Mouse (Mus musculus): ENCODE measurements around the gene Lipa.

Gene Lipa

DNA sequence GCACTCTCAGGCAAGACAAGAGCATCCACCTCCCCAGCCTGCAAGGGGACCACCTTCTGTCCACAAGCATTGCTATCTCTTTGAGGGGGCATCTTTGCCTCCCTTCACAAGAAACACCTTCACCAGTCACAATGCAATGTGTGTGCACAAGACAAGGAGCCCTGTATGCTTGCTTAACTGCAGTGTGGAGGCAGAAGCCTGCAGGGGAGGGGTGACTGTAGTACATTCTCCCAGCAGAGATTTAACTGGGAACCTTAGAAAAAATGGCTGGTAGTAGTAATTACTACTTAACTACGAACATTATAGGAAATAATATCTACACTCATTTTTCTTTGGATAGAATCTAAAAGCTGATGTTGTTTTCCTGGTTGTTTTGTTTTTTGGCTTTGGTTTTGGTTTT is 5.3 kb downstream of the Lipa start:
- no peak for DNase-seq

DNA sequence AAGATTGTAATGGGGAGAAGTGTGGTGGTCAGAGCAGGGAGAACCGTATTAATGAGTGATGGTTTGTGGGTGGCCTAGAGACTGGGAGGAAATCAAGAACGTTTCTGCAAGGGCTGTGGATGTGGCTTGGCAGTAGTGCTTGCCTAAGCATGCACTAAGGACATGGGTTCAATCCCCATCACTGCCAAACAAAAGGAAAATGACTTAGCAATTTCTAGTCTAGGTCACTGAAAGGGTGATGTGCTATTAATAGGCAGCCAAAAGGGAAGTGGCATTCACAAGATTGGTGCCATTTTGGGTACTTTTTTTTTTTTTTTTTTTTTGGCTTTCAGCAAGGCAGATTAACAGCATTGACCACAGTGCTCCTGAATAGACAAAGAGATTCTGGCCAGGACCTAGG is 5.9 kb downstream of the Lipa start:
- DNase-seq, result no peak

DNA sequence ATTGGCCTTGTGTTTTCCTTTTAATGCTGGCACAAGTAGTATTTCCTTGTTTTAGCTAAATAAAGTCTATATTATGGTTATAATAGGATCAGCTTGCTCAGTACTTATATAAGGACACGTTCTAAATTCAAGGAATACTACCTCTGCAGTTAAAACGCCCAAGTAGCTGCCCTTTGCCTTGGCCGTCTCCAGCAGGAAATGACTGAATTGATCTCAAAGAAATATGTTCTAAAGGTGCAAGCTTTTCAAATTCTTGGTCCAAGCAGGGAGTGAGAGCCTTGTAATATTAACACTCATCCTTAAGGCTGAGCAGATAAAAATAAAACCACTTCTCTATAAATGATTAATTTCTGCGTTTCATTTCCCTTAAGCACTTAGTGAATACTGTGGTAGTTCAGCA is 7.2 kb downstream of the Lipa start:
- DNase-seq, result no peak

- DNase-seq, result no peak
Measured at GRCm38 (mm10) chr19:34519646-34520045, 7.6 kb downstream of the Lipa start.

DNA sequence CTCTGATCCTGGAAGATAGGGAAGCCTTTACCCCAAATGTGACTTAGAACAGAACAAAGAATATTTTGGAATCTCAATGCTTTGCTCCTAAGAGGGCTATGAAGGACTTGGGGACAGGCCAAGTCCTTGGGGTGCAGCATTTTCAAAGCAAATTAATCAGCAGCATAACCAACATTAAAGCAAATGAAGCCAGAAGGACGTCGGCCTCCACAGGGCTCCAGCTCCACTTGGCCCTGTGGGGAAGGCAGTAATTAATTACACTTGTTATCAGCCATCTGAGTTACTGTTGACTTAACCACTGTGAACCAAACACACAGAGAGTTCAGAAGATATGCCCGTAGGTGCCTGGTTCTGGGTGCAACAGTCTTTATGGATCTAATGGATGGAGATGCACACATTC is 8.5 kb downstream of the Lipa start:
- DNase-seq, result no peak

DNA sequence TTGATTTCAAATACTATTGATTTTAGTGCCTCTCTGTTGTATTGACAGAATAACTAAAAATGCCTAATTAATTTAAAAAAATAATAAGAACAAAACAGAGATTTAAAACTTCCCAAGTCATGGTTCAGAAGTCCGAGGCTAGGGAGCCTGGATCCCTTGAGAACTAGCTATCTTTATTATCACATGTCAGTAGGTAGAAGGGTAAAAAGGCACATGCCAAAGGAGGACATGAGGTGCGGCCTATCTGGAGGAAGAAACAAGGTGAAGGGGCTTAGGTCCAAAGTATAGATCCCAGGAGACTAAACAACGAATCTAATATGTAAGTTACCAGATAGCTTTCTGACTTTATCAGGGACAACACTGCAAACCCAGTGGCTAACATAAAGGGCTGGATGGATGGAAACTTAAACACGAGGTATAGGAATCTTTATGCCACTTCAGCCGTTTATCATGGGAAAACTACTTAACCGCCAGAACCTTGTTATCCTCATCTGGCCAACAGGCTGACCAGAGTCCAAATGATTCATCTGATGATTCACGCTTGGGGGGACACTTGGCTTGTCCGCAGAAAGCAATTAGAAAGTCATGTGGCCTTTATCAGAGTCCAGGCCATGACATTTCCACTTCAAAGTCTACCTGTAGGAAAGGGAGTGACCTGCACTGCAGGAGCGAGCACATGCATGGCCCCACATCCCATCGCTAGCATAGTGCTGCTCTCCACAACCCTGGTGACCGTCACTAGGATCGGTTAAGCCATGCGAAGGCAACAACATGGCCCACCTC is 9.3 kb downstream of the Lipa start:
- no peak for DNase-seq

- DNase-seq, result no peak
Measured at GRCm38 (mm10) chr19:34517197-34517596, 10.1 kb downstream of the Lipa start.

DNA sequence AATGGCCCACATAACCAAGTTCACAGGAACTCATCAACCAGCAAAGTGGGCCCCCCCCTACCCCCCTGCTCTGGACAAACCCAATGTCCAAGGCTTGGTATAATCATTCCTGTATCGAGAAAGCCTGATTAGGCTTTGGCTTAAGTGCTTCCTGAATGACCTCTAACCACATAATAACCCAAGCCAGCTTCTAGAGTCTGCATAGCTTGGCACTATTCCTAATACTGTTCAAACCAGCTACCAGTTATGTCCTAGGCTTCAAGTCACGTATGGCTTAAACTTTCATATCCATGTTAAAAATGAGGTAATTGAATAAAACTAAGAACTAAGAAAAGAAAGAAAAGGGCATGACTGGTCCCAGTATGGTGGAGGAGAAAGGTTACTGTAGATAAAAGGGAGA is 10.9 kb downstream of the Lipa start:
- DNase-seq, result no peak

DNA sequence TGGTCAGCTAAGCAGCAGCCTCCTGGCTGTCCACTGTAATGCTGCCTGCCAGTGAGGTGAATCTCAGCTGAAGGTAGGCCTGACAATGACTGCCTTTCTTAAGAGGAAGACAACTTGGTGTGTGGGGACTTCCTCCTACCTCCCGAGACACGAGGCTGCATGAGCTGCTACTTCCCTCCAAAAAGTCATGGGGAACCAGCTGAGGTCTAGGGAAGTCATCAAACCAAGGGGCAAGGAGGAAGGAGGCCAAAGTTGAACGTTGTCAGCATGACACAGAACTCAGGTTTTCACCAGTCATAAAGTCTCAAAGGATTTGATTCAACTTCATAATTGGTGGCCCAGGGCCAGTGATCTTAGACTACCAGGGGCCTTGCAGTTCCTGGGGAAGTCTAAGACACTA is 11.6 kb downstream of the Lipa start:
- no peak for DNase-seq

DNA sequence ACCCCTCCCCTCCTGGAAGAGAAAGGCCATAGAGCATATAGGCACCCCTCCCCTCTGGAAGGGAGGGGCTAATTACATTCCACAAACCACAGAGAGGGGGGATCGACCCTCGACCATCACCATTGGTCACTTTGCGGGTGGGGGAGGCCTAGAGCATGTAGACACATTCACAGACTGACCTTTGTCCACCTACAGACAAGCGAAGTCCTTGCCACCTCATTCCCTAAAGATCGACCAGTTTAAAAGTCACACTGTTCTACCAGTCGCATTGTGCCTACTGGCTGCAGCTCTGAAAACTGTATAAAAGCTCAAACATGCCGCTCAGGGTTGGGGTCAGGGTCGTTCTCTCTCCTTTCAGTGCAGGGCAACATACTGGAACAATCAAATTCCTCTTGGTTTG is 15.7 kb downstream of the Lipa start:
- no peak for DNase-seq

- DNase-seq, result no peak
Measured at GRCm38 (mm10) chr19:34510717-34511116, 16.6 kb downstream of the Lipa start.

GRCm38 (mm10) chr19:34505161-34505721 is 22.0 kb downstream of the Lipa start:
- no peak for DNase-seq

DNA sequence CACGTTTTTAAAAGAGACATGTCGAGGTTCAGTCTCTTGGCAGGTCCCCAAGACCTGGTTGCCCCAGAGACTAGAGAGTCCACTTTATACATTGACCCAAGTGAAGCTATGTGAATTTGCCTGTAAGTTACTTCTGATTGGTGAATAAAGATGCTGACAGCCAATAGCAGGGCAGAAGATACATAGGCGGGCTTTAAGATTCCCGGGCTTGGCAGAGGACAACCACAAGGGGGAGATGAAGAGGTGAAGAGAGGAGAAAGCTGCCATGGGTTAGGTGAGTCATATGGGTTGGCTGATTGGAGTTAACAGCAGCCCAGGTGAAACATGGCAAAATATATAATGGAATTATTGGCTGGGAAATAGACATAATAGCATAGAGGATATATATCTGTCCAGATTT is 26.5 kb downstream of the Lipa start:
- peak; percentile 5 for DNase-seq

- no peak for DNase-seq
Measured at GRCm38 (mm10) chr19:34496353-34496752, 30.9 kb downstream of the Lipa start.

- DNase-seq, result no peak
Measured at GRCm38 (mm10) chr19:34493859-34494258, 33.4 kb downstream of the Lipa start.

DNA sequence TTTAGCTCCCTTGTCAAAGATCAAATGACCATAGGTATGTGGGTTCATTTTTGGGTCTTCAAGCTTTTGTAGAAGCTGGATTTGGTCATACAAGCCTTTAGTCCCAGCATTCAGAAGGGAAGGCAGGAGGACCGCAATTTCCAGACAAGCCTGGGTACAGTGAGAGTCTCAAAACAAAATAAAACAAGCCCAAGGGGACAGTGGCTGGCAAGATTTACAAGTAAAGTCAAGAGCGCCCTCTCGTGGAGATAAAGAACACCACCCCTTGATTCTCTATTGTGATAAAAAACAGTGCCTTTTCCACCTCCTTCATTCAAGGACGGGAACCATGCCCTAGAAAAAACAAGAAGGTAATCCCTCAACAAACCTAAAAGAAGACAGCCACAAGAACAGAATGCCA is 43.7 kb downstream of the Lipa start:
- DNase-seq, result peak; percentile 5

DNA sequence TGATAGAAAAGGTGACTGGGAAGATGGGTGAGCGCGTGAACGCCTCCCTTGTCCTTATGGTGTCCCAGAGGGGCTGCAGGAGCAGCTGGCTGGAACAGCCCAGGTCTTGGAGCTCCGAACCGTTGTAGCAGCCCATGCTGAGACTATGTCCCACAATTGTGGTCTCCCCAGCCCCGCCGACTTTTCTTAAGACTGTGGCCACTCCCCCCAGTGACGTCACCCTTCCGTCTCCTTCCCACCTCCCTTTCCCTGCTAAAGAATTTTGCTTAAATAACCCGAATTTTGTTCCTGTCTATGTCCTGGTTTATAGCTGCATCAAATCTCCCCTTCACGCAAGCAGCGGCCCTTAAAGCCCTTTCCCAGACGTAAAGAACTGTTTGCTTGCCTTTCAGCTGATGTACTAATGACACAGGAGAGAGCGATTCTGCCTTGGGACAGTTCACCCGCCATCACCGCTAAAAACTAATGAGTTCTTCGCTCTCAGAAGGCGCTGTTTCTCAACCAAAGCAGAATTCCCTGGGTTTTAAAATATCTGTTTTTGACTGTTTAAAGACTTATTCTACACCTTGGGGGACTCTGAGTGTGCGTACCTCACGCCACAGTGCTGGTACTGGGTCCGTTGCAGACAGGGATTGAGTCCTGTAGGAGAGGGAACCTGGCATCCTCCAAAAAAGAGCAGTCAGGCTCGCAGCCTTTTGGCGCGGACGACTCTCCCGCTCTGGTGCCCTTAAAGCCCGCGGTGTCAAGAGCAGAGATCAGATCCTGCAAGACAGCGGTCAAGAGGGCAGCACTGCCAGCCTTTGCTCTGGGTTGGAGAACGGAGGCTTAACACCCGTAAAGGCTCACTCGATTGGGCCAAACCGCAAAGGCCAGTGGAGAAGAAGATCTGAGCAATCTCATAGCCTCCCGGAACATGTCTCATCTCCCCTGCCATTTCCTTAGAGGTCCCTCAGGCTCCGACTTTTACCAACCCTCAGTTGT is 52.0 kb downstream of the Lipa start, which contains the start of gene Ch25h:
Ch25h (minus strand) TSS at position 174 of the 981 bp plus-strand sequence.
- peak; percentile 46 for DNase-seq

DNA sequence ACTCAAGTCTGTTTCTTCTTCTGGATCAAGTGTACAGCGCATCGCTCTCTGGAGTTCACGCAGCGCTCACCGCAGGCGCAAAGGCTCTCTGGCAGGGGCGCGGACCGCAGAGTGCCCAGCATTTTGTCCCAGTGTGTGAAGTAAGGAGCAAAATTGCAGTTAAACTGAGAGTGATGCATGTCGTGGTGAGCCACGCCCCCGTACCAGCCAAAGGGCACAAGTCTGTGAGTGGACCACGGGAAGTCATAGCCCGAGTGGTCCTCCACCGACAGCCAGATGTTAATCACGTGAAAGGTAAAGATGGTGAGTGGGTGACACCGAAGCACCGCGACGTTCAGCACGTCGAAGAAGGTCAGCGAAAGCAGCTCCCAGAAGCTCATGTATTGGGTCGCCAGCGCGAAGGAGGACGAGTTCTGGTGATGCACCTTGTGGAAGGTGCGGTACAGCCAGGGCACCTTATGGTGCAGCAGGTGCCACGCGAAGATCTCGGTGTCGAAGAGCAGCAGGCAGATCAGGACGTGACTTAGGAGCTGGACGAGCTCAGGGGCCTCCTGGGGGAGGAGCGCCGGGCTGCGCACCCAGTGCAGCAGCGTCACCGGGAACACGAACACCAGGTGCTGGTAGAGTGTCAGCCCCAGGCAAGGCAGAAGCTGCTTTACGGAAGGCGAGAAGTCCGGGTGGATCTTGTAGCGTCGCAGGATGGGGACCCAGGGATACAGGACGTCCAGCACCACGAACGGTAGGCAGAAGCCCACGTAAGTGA is 52.9 kb downstream of the Lipa start:
- peak; percentile 22 for DNase-seq

GRCm38 (mm10) chr19:34471703-34472102 is 55.6 kb downstream of the Lipa start:
- DNase-seq, result no peak

- no peak for DNase-seq
Measured at GRCm38 (mm10) chr19:34468794-34469193, 58.5 kb downstream of the Lipa start.

DNA sequence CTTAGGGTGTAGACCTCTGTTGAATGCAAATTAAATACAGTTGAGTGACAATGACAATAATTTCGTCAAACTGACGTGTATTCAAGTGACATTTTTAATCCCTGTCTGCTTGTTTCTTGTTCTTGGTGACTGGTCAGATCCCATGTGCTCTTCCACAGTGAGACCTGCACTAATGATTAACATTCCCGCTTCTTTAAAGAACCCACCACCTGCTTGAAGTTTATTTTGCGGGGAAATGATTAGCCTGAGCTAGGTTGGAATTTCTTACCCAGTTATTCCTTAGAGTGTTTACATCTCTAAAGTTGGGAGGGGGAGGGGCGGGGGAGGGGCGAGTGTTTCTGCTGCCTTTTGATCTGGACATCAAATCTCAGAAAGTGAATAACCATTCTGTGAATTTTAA is 59.1 kb downstream of the Lipa start:
- no peak for DNase-seq

DNA sequence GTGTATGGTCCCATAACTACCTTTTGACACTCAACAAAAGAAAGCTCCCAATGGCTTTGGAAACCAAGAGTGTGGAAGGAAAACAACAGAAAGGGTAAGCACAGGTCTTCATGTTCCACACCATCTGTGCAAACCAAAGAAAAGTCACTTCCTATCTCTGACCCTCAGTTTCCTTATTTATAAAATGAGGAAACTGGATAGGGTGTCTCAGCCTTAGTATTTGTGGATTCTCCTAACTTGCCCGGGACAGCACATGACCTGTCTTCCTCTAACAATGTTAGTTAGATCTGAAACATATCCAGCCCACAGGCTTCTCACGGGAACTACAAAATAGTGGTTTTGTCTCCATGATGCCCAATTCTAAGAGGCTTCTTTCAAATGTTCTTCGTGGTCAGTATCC is 62.8 kb downstream of the Lipa start:
- no peak for DNase-seq
